Mouse (Mus musculus): ENCODE results near the gene Olfm4.

DNA sequence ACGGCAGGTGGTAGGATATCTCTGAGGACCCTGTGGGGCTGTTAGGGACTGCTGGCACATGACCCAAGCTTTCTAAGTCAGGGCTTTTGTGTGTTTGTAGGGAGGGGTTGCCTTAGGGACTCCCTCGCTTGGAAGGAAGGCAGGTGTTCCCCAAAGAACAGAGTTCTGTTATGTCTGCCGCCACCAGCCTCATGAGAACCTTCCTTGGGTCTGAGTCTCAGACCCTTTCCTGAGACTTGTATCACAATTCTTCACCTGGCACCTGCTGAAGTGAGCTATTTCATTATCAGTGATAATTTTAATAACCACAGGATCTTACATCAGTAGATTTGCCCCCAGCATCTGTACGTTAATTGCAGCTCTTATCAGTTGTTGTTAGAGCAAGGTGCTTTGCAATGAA lies 2.4 kb upstream of the Olfm4 start:
- TF ChIP-seq CTCF (IDR thresholded peaks at IDR 0.05; ENCODE audit: low read depth) (no peak), EP300 (IDR thresholded peaks at IDR 0.05; ENCODE audit: low read depth) (no peak)
